Mouse (Mus musculus): ENCODE results near the gene Dusp14. TPM values are rescaled to one million over a fixed set of nuclear protein-coding genes. Genes with fewer than 3 reads are reported as not detected.

The Dusp14 gene
- polyA plus RNA-seq, 1 experiment from 2014 or later, result 8.8 TPM

DNA sequence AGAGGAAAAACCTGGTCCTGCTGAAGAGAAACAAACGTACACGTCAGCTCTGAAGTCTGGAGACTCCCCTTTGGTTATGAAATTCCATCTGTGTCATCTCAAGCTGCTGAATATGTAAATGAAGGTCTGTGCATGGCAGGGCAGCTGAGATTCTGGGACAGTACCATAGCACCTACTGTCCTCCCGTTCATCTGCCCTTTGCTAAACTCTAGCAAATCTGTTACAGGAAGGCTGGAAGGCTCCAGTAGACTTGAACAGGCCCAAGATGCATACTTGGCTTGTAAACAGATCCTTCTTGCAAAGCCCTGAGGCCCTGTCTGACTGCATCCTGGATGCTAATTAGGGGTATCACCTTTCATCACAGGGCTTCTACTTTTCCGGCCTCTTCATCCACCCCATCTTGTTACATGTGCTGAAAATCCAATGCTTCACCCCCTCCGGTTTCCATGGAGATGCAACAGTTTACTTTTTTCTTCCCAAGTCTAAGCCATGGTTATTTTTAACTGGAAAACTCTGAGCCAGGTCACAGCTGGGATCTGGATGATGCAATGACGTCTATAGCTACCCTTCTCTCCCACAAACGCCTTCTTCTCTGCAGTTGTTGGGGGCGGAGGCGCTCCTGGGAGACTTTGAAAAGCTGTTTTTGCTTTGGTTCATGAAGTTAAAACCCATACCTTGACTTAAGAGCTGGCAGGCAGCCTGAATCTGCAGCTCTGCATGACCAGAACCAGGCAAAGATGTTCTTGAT lies 4.0 kb upstream of the Dusp14 start:
- peaks cover 15% of the 10 kb centered on the region for H3K27me3 ChIP-seq (ENCODE audit: control insufficient read depth, insufficient read depth, low read length)
- H3K4me2 ChIP-seq, result no peak overlapping the region
- H3K4me3 ChIP-seq (ENCODE audit: low read depth, low read length), result no peak overlapping the region
- H3K36me3 ChIP-seq (ENCODE audit: control insufficient read depth, insufficient read depth, low read length), result no peaks in the 10 kb centered on the region
- no peaks in the 10 kb centered on the region for H3K9me3 ChIP-seq (ENCODE audit: control insufficient read depth, low read length)
- DNase-seq (ENCODE audit: low spot score, missing footprints), result no peak
- ATAC-seq (ENCODE audit: low FRiP score), result no peak
- no peak overlapping the region for H3K27ac ChIP-seq (ENCODE audit: low read depth, low read length)
- no peak overlapping the region for H3K9ac ChIP-seq (ENCODE audit: low read length)
- no peaks in the 10 kb centered on the region for H3K4me1 ChIP-seq (ENCODE audit: control insufficient read depth, insufficient read depth, low read length)
- 66% methylated on average over 9 of the region's 9 CpGs for WGBS

DNA sequence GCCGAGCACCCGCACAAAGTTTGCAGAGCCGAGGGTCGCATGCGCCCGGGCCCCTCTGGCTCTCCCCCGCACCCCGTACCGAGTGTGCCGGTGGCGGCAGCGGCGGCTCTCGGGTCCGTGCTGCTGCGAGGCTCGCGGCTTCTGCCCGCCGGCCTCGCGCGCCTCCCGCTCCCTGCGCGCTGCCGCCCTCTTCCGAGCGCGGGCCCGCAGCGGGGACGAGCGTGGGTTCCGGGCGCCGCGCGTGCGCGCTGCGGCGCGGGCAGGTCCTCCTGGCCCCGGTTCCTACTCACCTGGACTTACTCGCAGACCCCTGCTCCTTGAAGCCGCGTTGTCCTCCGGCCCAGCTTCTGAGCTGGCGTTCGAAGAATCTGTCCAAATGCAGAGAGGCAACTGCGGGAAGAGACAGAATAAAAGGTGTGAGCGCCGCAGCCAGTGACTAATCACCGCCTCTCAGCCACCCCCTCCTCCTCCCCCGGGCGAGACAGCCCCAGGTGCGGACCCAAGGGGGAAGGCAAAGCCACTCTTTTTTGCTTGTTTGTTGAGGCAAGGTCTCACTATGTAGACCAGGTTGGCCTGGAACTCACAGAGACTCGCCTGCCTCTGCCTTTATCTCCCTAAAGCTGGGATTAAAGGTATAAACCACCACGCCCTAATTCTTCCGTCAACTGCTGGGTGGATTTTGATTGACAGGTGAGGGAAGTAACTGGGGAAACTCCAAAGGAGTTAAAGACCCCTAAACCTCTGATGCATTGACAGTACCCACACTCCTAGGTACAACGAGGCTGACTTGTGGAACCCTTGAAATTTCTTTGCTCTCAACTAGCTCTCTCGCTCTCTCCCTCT lies 649 bp downstream of the Dusp14 start:
- peak; percentile 71 for ATAC-seq (ENCODE audit: low FRiP score)
- H3K36me3 ChIP-seq (ENCODE audit: control insufficient read depth, insufficient read depth, low read length), result no peaks in the 10 kb centered on the region
- H3K4me2 ChIP-seq, result peak overlapping the region; percentile 86
- H3K9me3 ChIP-seq (ENCODE audit: control insufficient read depth, low read length), result no peaks in the 10 kb centered on the region
- 2% methylated on average over 63 of the region's 63 CpGs for WGBS
- H3K27ac ChIP-seq (ENCODE audit: low read depth, low read length), result no peak overlapping the region
- peaks cover 28% of the 10 kb centered on the region for H3K27me3 ChIP-seq (ENCODE audit: control insufficient read depth, insufficient read depth, low read length)
- peaks cover 16% of the 10 kb centered on the region for H3K4me1 ChIP-seq (ENCODE audit: control insufficient read depth, insufficient read depth, low read length)
- peak overlapping the region; percentile 69 for H3K4me3 ChIP-seq (ENCODE audit: low read depth, low read length)
- H3K9ac ChIP-seq (ENCODE audit: low read length), result peak overlapping the region; percentile 75
- peak; percentile 96 for DNase-seq (ENCODE audit: low spot score, missing footprints)

DNA sequence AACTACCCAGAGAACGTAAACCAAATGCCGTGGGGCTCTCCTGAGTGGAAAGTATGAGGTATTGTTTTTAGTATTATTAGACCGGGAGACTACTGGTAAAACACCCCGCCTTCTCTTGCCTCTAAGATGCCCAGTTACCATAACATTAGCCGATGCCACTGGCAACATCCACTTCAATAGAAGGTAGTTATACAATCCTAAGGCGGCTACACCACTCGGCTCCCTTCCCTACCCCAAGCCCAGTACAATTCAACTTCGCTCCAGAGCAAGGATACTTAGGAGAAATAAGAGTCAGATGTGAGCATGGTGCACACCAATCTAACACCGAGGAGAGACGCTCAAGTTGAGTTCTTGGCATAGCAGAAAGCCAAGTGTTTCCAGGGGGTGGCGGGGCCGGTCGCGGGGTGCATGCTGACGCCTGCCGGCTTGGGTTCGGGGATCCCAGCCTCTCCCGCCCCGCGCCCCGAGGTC lies 1.3 kb downstream of the Dusp14 start:
- Histone ChIP-seq H3K4me3 (ENCODE audit: low read depth, low read length) (peak overlapping the region; percentile 69), H3K4me2 (peak overlapping the region; percentile 86), H3K9ac (ENCODE audit: low read length) (peak overlapping the region; percentile 75), H3K27ac (ENCODE audit: low read depth, low read length) (no peak overlapping the region), H3K9me3 (ENCODE audit: control insufficient read depth, low read length) (no peaks in the 10 kb centered on the region), H3K4me1 (ENCODE audit: control insufficient read depth, insufficient read depth, low read length) (peaks cover 16% of the 10 kb centered on the region), H3K36me3 (ENCODE audit: control insufficient read depth, insufficient read depth, low read length) (no peaks in the 10 kb centered on the region), H3K27me3 (ENCODE audit: control insufficient read depth, insufficient read depth, low read length) (peaks cover 28% of the 10 kb centered on the region)
- DNase-seq (ENCODE audit: low spot score, missing footprints) (peak; percentile 95), ATAC-seq (ENCODE audit: low FRiP score) (peak; percentile 38; the same call in 1 of the 2 replicates)
- 3% methylated on average over 21 of the region's 21 CpGs for WGBS

DNA sequence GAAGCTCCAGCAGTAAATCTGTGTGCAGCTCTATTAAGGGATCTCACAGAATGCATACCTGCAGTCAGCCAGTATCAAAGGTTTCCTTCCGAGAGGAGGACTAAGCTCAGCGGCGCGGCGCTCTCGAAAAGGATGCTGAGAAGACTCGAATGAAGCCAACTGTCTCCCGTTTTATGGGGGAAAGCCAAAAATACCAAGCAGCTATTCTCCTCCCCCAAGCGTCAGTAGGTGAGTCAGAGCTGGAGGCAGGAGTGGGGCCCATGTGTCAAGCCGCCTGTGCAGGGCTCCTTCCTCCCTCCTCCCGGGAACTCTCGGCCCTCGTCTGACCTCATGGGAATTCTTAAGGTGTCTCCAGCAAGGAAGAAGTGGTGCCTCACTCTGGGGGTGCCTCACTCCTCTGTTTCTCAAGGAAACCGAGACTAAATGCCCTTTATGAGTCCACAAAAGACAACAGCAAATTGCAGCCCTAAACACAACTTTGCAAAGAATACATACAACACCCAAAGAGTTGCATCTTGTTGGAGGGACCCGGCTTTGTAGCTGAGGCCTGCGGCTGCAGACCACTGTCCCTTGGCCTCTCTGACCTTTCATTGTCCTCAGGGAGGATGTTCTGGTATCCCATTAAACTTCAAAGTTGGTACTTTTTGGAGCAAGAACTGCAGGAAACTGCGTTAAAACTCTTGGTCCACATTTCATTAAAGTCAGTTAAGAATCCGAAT lies 2.0 kb downstream of the Dusp14 start:
- Histone ChIP-seq H3K9me3 (ENCODE audit: control insufficient read depth, low read length) (no peaks in the 10 kb centered on the region), H3K27me3 (ENCODE audit: control insufficient read depth, insufficient read depth, low read length) (peaks cover 28% of the 10 kb centered on the region), H3K4me2 (peak overlapping the region; percentile 86), H3K9ac (ENCODE audit: low read length) (no peak overlapping the region), H3K4me1 (ENCODE audit: control insufficient read depth, insufficient read depth, low read length) (peaks cover 16% of the 10 kb centered on the region), H3K36me3 (ENCODE audit: control insufficient read depth, insufficient read depth, low read length) (no peaks in the 10 kb centered on the region), H3K4me3 (ENCODE audit: low read depth, low read length) (peak overlapping the region; percentile 69; the same call in 1 of the 2 replicates), H3K27ac (ENCODE audit: low read depth, low read length) (no peak overlapping the region)
- peak; percentile 93 for DNase-seq (ENCODE audit: low spot score, missing footprints)
- ATAC-seq (ENCODE audit: low FRiP score), result no peak
- 10% methylated on average over 18 of the region's 18 CpGs for WGBS

DNA sequence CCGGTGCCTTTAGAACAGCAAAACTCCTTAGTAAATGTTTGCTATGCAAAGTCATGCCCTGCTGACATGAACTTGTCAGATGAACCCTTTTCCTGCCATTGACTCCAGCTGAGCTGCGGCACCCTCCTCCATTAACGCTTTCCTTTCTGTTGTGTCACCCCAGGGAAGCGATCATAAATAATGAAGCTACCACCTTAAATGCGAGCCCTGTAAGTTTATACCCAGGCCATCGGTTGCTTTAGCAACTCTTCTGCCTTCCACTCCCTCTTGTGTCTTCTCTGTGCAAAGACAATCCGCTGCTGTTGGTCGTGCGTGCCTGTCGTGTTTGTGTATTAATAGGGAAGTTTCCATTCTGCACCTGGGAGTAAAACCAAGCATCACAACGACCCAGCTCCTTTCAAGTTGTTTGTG lies 3.0 kb downstream of the Dusp14 start:
- Histone ChIP-seq H3K4me2 (no peak overlapping the region), H3K27me3 (ENCODE audit: control insufficient read depth, insufficient read depth, low read length) (peaks cover 28% of the 10 kb centered on the region), H3K4me1 (ENCODE audit: control insufficient read depth, insufficient read depth, low read length) (peaks cover 16% of the 10 kb centered on the region), H3K27ac (ENCODE audit: low read depth, low read length) (no peak overlapping the region), H3K36me3 (ENCODE audit: control insufficient read depth, insufficient read depth, low read length) (no peaks in the 10 kb centered on the region), H3K9ac (ENCODE audit: low read length) (no peak overlapping the region), H3K9me3 (ENCODE audit: control insufficient read depth, low read length) (no peaks in the 10 kb centered on the region), H3K4me3 (ENCODE audit: low read depth, low read length) (no peak overlapping the region)
- WGBS, result 9% methylated on average over 11 of the region's 11 CpGs
- no peak for ATAC-seq (ENCODE audit: low FRiP score)
- no peak for DNase-seq (ENCODE audit: low spot score, missing footprints)

- no peak for DNase-seq (ENCODE audit: low spot score, missing footprints)
- no peaks in the 10 kb centered on the region for H3K9me3 ChIP-seq (ENCODE audit: control insufficient read depth, low read length)
- H3K4me2 ChIP-seq, result no peak overlapping the region
- H3K4me3 ChIP-seq (ENCODE audit: low read depth, low read length), result no peak overlapping the region
- H3K4me1 ChIP-seq (ENCODE audit: control insufficient read depth, insufficient read depth, low read length), result peaks cover 16% of the 10 kb centered on the region
- 91% methylated on average over 3 of the region's 3 CpGs for WGBS
- H3K36me3 ChIP-seq (ENCODE audit: control insufficient read depth, insufficient read depth, low read length), result no peaks in the 10 kb centered on the region
- no peak for ATAC-seq (ENCODE audit: low FRiP score)
- no peak overlapping the region for H3K27ac ChIP-seq (ENCODE audit: low read depth, low read length)
- peaks cover 17% of the 10 kb centered on the region for H3K27me3 ChIP-seq (ENCODE audit: control insufficient read depth, insufficient read depth, low read length)
- no peak overlapping the region for H3K9ac ChIP-seq (ENCODE audit: low read length)
Measured at GRCm38 (mm10) chr11:84063631-84064209, 5.3 kb downstream of the Dusp14 start.

DNA sequence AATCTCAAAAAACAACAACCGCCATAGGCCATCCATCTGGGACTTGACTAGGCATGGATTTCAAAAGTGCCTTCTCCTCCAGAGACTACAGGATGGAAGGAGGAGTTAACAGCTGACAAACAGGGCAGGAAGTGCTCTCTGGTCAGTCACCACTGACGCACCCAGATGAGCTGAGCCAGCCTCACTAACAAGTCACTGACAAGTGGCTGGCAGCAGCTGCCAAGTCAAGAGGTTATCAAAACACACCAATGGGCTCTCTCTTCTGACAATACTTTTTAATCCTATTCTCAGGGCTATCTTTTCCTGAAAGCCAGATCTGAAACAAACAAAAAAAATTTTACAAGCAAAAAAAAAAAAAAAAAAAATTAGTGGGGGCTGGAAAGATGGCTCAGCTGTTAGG lies 6.3 kb downstream of the Dusp14 start:
- Histone ChIP-seq H3K9me3 (ENCODE audit: control insufficient read depth, low read length) (no peaks in the 10 kb centered on the region), H3K4me2 (no peak overlapping the region), H3K4me3 (ENCODE audit: low read depth, low read length) (no peak overlapping the region), H3K27ac (ENCODE audit: low read depth, low read length) (no peak overlapping the region), H3K4me1 (ENCODE audit: control insufficient read depth, insufficient read depth, low read length) (peaks cover 16% of the 10 kb centered on the region), H3K9ac (ENCODE audit: low read length) (no peak overlapping the region), H3K27me3 (ENCODE audit: control insufficient read depth, insufficient read depth, low read length) (peaks cover 13% of the 10 kb centered on the region), H3K36me3 (ENCODE audit: control insufficient read depth, insufficient read depth, low read length) (no peaks in the 10 kb centered on the region)
- no peak for ATAC-seq (ENCODE audit: low FRiP score)
- DNase-seq (ENCODE audit: low spot score, missing footprints), result no peak
- 75% methylated on average over 2 of the region's 2 CpGs for WGBS

GRCm38 (mm10) chr11:84061881-84062280 lies 7.2 kb downstream of the Dusp14 start:
- H3K27ac ChIP-seq (ENCODE audit: low read depth, low read length), result no peak overlapping the region
- H3K27me3 ChIP-seq (ENCODE audit: control insufficient read depth, insufficient read depth, low read length), result peaks cover 5% of the 10 kb centered on the region
- 92% methylated on average over 2 of the region's 2 CpGs for WGBS
- peaks cover 7% of the 10 kb centered on the region for H3K4me1 ChIP-seq (ENCODE audit: control insufficient read depth, insufficient read depth, low read length)
- no peak for DNase-seq (ENCODE audit: low spot score, missing footprints)
- ATAC-seq (ENCODE audit: low FRiP score), result no peak
- H3K9me3 ChIP-seq (ENCODE audit: control insufficient read depth, low read length), result no peaks in the 10 kb centered on the region
- no peak overlapping the region for H3K4me3 ChIP-seq (ENCODE audit: low read depth, low read length)
- no peaks in the 10 kb centered on the region for H3K36me3 ChIP-seq (ENCODE audit: control insufficient read depth, insufficient read depth, low read length)
- H3K9ac ChIP-seq (ENCODE audit: low read length), result no peak overlapping the region
- H3K4me2 ChIP-seq, result no peak overlapping the region

Measured in midbrain, embryonic 11.5 days (tissue).